In genomic region chr8:128454026-128454425, GRCm38 (mm10) we compare ENCODE assay signal across 19 mouse cellular contexts.
DNase-seq lines count a peak whose midpoint lies in the region; ATAC-seq and TF ChIP-seq lines count a peak whose summit lies in the region.
"Had no signal": no experiment of that assay in that cellular context is flagged by ENCODE, and none has a peak within 500 bp of the region (broad histone marks: within the 10 kb centered on the region; RNA-seq: fewer than 3 reads in every experiment).

No protein-coding gene starts in this region.

- no peak for DNase-seq in heart, postnatal 36 days
- no peak for DNase-seq in limb, embryonic 10.5 days (ENCODE audit: low spot score)
- no peak for DNase-seq in cerebellum, adult 18-20 months
- DNase-seq: adrenal gland, adult 8-10 months; B cell, adult 2 months; cerebellum, adult 8-10 months; kidney, postnatal 14 days; liver; thymus, adult 2 months had no signal

- no peak for ATAC-seq in heart, embryonic 15.5 days (replicated peaks; ENCODE audit: insufficient number of reproducible peaks, insufficient read depth, low FRiP score, low read depth)
- no peak for ATAC-seq in limb, embryonic 15.5 days (ENCODE audit: insufficient number of reproducible peaks, low FRiP score, low TSS enrichment, low read depth)
- ATAC-seq in lung, embryonic 16.5 days (ENCODE audit: low read depth) = peak; percentile 70
- ATAC-seq: forebrain, embryonic 16.5 days; intestine, embryonic 16.5 days had no signal

- no peak overlapping the region for H3K4me3 ChIP-seq in heart, embryonic 15.5 days
- H3K4me3 ChIP-seq in limb, embryonic 15.5 days = no peak overlapping the region
- H3K4me3 ChIP-seq in limb, embryonic 10.5 days = no peak overlapping the region
- no peak overlapping the region for H3K4me3 ChIP-seq in bone marrow, adult 2 months (replicated peaks; ENCODE audit: control insufficient read depth, low read depth, low read length)
- H3K4me3 ChIP-seq in lung, embryonic 16.5 days (ENCODE audit: low read length) = no peak overlapping the region
- H3K4me3 ChIP-seq: embryonic facial prominence, embryonic 12.5 days; neural tube, embryonic 12.5 days; stomach, embryonic 15.5 days had no signal

- TF ChIP-seq CTCF in bone marrow, adult 2 months (IDR thresholded peaks at IDR 0.05; ENCODE audit: control insufficient read depth, insufficient read depth, low read length) = no peak

- H3K4me1 ChIP-seq in heart, embryonic 15.5 days (replicated peaks) = peaks cover 17% of the 10 kb centered on the region
- H3K4me1 ChIP-seq in limb, embryonic 15.5 days = no peaks in the 10 kb centered on the region; the same call in 1 of the 2 replicates
- peaks cover 28% of the 10 kb centered on the region for H3K4me1 ChIP-seq in limb, embryonic 10.5 days
- peaks cover 3% of the 10 kb centered on the region; the same call in 1 of the 2 replicates for H3K4me1 ChIP-seq in bone marrow, adult 2 months (ENCODE audit: control insufficient read depth, insufficient read depth, low read length)
- peaks cover 16% of the 10 kb centered on the region for H3K4me1 ChIP-seq in lung, embryonic 16.5 days (replicated peaks; ENCODE audit: control insufficient read depth, insufficient read depth, low read length)
- H3K4me1 ChIP-seq: stomach, embryonic 15.5 days had no signal

- H3K27ac ChIP-seq in heart, embryonic 15.5 days = peak overlapping the region; percentile 28; the same call in 1 of the 2 replicates
- 0 out of 2 replicates have a peak overlapping the region, but pooled peaks have one; percentile 33 for H3K27ac ChIP-seq in limb, embryonic 15.5 days
- no peak overlapping the region for H3K27ac ChIP-seq in limb, embryonic 10.5 days
- peak overlapping the region; percentile 21; the same call in 1 of the 2 replicates for H3K27ac ChIP-seq in bone marrow, adult 2 months (ENCODE audit: control insufficient read depth, insufficient read depth, low read depth, low read length, poor library complexity)
- H3K27ac ChIP-seq in lung, embryonic 16.5 days (ENCODE audit: low read length) = peak overlapping the region; percentile 58
- H3K27ac ChIP-seq: hindbrain, embryonic 14.5 days; neural tube, embryonic 12.5 days; stomach, embryonic 15.5 days had no signal

- peaks cover 47% of the 10 kb centered on the region for H3K36me3 ChIP-seq in heart, embryonic 15.5 days
- H3K36me3 ChIP-seq in limb, embryonic 15.5 days = no peaks in the 10 kb centered on the region; the same call in 1 of the 2 replicates
- H3K36me3 ChIP-seq in limb, embryonic 10.5 days = peaks cover 26% of the 10 kb centered on the region
- H3K36me3 ChIP-seq in lung, embryonic 16.5 days (ENCODE audit: control insufficient read depth, insufficient read depth, low read length) = peaks cover 11% of the 10 kb centered on the region
- H3K36me3 ChIP-seq: stomach, embryonic 15.5 days had no signal

- intact Hi-C loops in heart, postnatal 36 days (cut with DNase I) = loop anchor here (5.0 kb wide), 1 partner anchor 33 kb away; no protein-coding TSS in a partner anchor

- WGBS in heart, embryonic 15.5 days = 75% methylated on average over 3 of the region's 3 CpGs
- WGBS in limb, embryonic 15.5 days = 91% methylated on average over 3 of the region's 3 CpGs
- WGBS in limb, embryonic 10.5 days = 83% methylated on average over 3 of the region's 3 CpGs
- 84% methylated on average over 3 of the region's 3 CpGs for WGBS in bone marrow, adult 2 months
- 60% methylated on average over 3 of the region's 3 CpGs for WGBS in lung, embryonic 16.5 days

- no peaks in the 10 kb centered on the region for H3K9me3 ChIP-seq in heart, embryonic 15.5 days (replicated peaks)
- H3K9me3 ChIP-seq in limb, embryonic 15.5 days = no peaks in the 10 kb centered on the region
- H3K9me3 ChIP-seq in limb, embryonic 10.5 days (replicated peaks) = no peaks in the 10 kb centered on the region
- no peaks in the 10 kb centered on the region for H3K9me3 ChIP-seq in lung, embryonic 16.5 days (ENCODE audit: control insufficient read depth, low read length)
- H3K9me3 ChIP-seq: embryonic facial prominence, embryonic 12.5 days; neural tube, embryonic 12.5 days; stomach, embryonic 15.5 days had no signal

- TF ChIP-seq POLR2A in bone marrow, adult 2 months (IDR thresholded peaks at IDR 0.05; ENCODE audit: borderline replicate concordance, control insufficient read depth, low read depth, low read length) = no peak

- H3K9ac ChIP-seq in heart, embryonic 15.5 days = no peak overlapping the region
- no peak overlapping the region for H3K9ac ChIP-seq in limb, embryonic 15.5 days
- no peak overlapping the region for H3K9ac ChIP-seq in lung, embryonic 16.5 days (ENCODE audit: low read length)
- H3K9ac ChIP-seq: embryonic facial prominence, embryonic 12.5 days; hindbrain, embryonic 14.5 days; neural tube, embryonic 12.5 days; stomach, embryonic 15.5 days had no signal

- H3K27me3 ChIP-seq in heart, embryonic 15.5 days = no peaks in the 10 kb centered on the region
- no peaks in the 10 kb centered on the region; the same call in 1 of the 2 replicates for H3K27me3 ChIP-seq in limb, embryonic 15.5 days
- no peaks in the 10 kb centered on the region for H3K27me3 ChIP-seq in limb, embryonic 10.5 days (ENCODE audit: low read depth, poor library complexity, severe bottlenecking)
- no peaks in the 10 kb centered on the region for H3K27me3 ChIP-seq in lung, embryonic 16.5 days (ENCODE audit: control insufficient read depth, insufficient read depth, low read depth, low read length)
- H3K27me3 ChIP-seq: embryonic facial prominence, embryonic 12.5 days; neural tube, embryonic 12.5 days; stomach, embryonic 15.5 days had no signal

- H3K4me2 ChIP-seq in heart, embryonic 15.5 days = no peak overlapping the region
- no peak overlapping the region for H3K4me2 ChIP-seq in limb, embryonic 15.5 days
- no peak overlapping the region for H3K4me2 ChIP-seq in lung, embryonic 16.5 days (ENCODE audit: low read depth, low read length)
- H3K4me2 ChIP-seq: embryonic facial prominence, embryonic 12.5 days; hindbrain, embryonic 14.5 days; neural tube, embryonic 12.5 days; stomach, embryonic 15.5 days had no signal
